Mouse (Mus musculus) right cerebral cortex, postnatal 25 days (tissue): Measurements from ENCODE around the gene Bicd2.

ENCODE experiments used
- DNase-seq: peaks from one replicate; pipeline ENCODE4 v3.0.0; 2022

Gene Bicd2

DNA sequence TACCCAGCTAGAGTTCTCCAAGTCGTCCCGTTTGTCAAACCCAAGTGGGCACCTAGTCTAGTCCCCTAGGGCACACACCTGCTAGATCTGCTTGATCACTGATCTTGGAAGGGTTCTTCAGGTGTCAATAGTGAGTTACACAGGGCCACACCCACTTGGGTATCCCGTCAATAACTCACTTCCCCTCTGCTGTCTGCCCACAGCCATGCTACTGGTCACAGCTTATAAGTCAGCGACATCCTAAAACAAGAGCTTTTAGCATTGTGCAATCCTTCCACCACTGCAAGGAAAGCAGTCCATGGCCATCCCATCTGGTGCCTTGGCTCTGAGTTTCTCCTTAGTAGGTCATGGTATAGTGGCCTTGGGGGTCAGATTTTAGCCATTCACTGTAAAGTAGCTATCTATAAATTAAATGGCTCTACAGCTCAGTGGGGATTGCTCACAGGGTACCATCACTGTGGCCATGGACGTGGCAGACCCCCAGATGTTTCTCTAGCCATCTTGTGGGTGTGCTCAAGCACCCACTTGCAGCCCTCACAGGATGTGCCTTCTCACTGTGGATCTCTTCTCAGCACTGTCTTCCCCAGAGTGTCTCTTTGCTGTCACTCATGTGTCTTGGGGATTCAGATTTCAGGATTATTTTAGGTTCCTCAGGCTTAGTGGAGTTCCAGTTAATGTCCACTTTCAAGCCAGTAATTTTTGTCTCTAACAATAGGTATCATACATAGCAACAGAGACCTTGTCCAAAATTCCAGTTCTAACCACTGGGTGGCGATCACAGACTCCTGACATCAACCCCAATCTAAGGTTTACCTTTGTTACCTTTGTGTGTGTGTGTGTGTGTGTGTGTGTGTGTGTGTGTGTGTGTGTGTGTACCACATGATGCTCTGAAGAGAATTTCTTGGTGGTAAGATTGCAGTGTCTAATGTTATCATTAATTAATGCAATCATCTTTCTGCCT is 14.9 kb upstream of the Bicd2 start:
- DNase-seq, result no peak

GRCm38 (mm10) chr13:49328101-49328500 is 13.3 kb upstream of the Bicd2 start:
- DNase-seq, result no peak

GRCm38 (mm10) chr13:49333250-49333649 is 8.1 kb upstream of the Bicd2 start:
- DNase-seq, result no peak

GRCm38 (mm10) chr13:49335077-49335982 is 6.1 kb upstream of the Bicd2 start:
- no peak for DNase-seq

- no peak for DNase-seq
These were observed 2.4 kb upstream of the Bicd2 start for GRCm38 (mm10) chr13:49338893-49339546.

DNA sequence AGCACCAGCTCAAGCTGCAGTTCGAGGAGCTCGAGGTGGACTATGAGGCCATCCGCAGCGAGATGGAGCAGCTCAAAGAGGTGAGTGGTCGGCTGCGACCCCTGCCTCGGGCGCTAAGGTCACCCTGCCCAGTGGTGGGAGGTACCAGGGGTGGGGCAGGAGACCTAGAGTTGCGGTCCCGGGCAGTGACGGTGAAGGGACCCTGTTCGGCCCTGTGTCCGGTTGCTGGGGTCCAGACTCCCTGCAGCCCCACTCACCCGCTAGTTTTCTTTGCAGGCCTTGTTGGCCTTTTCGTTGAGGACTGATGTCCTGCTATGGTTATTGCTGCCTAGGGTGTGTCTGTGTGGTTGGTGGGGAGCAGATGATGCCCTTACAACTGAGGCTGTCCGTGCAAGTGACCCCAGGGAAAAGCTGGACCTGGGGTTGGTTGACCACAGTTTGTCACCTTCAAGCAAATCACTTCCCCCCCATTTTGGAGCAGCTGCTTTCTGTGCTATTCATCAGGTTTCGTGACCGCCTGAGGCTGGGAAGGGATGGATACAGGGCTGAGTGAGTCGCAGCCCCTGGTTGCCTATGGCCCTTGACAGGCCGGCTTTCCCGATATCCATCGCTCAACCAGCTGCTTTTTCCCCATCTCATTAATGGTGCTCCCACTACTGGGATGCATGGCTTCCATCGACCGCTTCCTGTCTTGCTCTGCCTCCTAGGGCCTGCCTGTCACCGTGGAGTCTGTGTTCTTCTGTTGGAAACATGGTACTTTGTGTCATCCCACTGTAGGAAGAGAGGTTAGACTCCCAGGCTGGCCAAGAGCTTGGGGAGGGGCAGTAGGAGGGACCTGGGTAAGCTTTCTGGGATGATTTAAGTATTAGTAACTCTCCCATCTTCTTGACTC is 692 bp downstream of the Bicd2 start:
- DNase-seq, result no peak

GRCm38 (mm10) chr13:49342723-49343100 is 1.3 kb downstream of the Bicd2 start:
- DNase-seq, result no peak

DNA sequence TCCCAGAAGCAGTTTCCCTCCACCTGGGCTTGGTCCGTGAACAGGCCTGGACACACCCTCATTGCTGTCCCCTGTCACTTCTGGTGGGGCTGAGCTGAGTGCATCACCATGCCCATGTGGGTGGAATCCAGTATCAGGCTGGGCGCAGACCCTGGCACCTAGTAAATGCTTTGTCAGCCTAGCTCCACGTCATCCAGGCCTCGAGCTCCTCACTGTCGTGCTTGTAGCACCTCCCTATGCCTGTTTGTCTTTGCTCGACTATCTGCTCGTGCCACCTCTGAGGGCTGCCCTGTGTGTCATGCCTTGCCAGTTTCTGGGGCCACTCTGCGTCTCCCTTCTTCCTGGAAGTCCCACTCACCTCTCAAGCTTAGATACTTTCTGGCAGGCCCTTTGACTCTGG is 3.2 kb downstream of the Bicd2 start:
- no peak for DNase-seq

DNA sequence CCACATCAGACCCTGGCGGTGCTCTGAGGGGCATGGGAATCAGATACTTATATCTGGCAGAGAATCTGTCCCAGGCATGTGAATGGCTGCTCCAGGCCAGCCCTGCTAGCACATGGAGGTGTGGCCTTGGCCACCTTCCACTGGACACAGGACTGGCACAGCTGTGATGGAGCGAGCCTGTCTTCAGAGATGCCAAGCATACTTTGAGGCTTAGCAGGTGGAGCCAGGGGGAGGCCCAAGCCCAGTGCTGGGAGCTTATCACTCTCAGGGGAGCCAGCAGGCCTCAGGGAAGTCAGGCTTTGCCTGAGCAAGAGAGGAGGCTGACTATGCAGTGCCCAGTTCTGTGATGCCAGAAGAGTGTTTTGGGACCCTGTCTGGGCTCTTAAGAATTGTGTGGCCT is 4.1 kb downstream of the Bicd2 start:
- no peak for DNase-seq

- DNase-seq, result no peak
These were observed 7.1 kb downstream of the Bicd2 start for GRCm38 (mm10) chr13:49348522-49348921.

- DNase-seq, result no peak
These were observed 8.0 kb downstream of the Bicd2 start for GRCm38 (mm10) chr13:49349335-49349734.

DNA sequence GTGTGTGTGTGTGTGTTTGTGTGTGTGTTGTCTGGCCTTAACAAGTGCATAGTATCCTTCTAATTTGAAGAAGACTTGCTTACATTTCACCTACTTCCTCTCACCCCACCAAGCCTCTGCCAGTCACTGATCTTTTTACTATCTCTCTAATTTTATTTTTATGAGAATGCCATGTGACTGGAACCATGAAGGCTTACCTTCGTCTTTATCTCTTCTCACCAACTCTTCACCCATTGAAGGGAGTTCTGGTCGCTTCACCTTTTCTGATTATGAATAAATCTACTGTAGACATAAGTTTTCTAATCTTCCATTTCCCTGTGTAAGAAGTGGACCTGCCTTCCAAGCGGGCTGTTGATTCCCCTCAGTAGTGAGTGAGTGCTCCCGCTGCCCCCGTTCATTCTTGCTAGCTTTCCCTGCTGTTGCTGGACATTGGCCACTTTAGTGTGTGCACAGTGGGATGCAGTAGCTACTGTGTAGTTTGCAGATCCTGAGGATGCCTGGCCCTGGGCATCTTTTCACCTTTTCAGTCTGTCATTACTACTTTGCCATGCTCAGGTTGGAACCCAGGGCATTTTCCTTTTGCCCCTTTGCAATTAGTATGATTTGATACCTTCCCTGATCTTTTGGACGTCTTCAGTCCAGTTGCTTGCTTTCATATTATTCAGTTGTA is 8.6 kb downstream of the Bicd2 start:
- no peak for DNase-seq

- DNase-seq, result no peak
These were observed 11.3 kb downstream of the Bicd2 start for GRCm38 (mm10) chr13:49352581-49353159.

GRCm38 (mm10) chr13:49353422-49353821 is 12.0 kb downstream of the Bicd2 start:
- no peak for DNase-seq

GRCm38 (mm10) chr13:49353991-49354507 is 12.7 kb downstream of the Bicd2 start:
- peak; percentile 40 for DNase-seq

GRCm38 (mm10) chr13:49355461-49356061 is 14.2 kb downstream of the Bicd2 start:
- no peak for DNase-seq

GRCm38 (mm10) chr13:49356090-49356489 is 14.7 kb downstream of the Bicd2 start:
- no peak for DNase-seq

DNA sequence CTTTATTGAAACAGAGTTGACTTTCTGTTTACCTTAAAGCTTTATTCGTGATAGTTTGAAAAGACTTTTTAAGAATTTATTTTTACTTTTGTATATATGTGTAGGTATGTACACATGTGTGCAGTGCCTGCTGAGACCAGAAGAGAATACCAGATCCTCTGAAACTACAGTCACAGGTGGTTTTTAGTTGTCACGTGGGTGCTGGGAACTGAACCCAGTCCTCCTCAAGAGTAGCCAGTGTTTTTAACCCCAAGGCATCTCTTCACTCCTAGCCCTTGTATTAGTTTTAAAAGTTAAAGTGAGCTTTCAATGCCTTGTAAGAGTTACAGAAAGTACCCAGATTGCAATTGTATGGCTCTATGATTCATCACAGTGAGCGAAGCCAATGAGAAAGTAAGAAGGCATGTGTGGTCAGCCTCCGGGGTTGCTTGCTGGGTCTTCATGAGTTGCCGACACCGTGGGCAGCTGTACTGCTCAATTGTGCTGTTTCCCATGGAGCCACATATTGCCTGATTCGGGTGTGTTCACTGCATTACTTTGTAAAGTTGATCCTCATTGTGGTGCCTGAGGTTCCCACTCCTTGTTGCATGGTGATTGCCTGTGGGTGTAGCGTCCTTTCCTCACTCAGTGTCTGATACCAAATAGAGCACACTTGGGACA is 16.1 kb downstream of the Bicd2 start:
- DNase-seq, result no peak

DNA sequence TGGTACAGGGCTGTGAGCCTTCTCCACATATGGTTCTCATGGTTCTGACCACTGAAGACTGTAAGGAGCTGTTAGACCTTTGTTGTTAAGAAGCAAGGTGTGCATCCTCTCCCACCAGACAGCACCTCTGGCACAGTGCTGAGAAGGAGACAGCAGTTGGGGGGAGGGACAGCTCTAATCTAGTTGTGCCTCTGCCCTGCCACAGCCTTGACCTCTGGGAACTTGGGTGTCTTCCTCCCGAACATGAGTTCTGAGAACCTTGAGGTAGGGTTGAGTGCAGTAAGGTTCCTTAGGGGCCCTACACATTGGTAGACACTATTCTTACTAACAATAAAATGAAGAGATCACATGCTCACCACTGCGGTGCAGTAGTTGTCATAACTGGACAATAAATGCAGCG is 16.8 kb downstream of the Bicd2 start:
- no peak for DNase-seq

DNA sequence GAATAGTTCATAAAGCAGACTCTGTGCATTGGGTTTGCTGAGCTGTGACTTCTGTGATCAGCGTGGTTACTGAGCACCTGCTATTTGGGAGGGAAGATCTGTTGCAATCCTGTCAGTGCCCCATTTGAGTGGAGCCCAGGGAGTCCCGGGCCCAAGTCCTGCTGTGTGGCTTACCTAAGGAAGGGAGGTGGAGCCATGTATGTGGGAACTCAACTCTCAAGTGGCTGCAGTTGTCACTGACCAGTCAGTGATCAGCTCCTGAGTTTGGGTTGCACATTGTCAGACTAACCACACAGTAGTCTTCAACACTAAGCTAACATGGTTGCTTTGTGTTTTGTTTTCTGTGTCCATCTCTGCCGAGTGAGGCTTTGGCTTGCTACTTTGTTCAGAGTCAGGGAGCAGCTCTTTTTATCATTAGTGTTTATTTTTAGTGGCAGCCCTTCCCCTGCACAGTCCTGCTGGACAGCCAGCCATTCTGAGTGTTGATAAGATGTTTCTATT is 19.6 kb downstream of the Bicd2 start:
- no peak for DNase-seq
